Mouse (Mus musculus) megakaryocyte progenitor cell, adult 5-6 weeks (primary cell): ENCODE results near the gene Pck1. TPM values are rescaled to one million over a fixed set of nuclear protein-coding genes. Genes with fewer than 3 reads are reported as not detected.
"Not testable (repeated sequence)": the region's sequence is repeated elsewhere in the genome, so short reads cannot be mapped to it uniquely, and the experiment has no call there.

Experiments used
- ATAC-seq: replicated peaks from 2 replicates; pipeline ENCODE4 v1.8.0; 2016; ENCODE audit warnings: mild to moderate bottlenecking, moderate TSS enrichment, inconsistent platforms; ENCODE audit not compliant: poor library complexity
- total RNA-seq, 2 experiments: library from RNA; stranded (forward) in 1 of 2; stranded (reverse) in 1 of 2; fragments of 157-497, 149-512 nt in 1 of 2; fragments of 200-1000 nt in 1 of 2; gene quantifications; 2 replicates each; pipeline versions ENCODE4 v1.2.3 to v1.2.4; 2015 to 2017

Gene Pck1
- total RNA-seq (2015) (not detected in 2 replicates), total RNA-seq (2017) (not detected in 2 replicates)

DNA sequence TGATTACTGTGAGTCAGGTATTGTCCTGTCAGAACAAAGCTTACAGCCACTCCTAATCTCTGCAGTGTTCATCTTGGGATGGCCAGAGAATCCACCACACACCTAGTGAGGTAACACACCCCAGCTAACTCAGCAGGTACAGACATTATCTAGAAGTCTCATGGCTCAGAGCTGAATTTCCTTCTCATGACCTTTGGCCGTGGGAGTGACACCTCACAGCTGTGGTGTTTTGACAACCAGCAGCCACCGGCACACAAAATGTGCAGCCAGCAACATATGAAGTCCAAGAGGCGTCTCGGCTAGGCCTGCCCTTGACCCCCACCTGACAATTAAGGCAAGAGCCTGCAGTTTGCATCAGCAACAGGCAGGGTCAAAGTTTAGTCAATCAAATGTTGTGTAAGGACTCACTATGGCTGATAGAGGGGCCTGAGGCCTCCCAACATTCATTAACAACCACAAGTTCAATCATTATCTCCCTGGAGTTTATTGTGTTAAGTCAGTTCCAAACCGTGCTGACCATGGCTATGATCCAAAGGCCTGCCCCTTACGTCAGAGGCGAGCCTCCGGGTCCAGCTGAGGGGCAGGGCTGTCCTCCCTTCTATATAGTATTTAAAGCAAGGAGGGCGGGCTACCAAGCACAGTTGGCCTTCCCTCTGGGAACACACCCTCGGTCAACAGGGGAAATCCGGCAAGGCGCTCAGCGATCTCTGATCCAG is at the start of gene Pck1:
TSS of gene Pck1 (plus strand) at position 613 of the 716 bp plus-strand sequence.
- no peak for ATAC-seq

DNA sequence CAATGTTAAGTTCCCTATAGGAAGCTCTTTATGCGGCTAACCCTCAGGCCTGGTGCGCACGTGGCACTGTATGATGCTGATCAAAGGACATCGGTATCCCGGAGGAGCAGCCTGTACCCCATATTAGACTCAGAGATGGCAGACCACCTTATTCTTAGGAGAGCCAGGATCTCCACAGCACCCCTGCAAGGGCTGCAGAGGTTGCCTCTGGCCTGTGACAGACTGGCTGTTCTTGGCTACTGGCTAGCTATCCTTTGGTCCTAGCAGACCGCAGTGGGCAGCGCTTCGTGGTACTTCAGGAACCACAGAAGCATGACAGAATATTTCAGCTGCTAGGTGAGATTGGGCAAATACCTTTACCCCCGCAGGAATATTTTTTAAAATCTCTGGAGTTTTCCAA is 46.4 kb upstream of the Pck1 start:
- no peak for ATAC-seq

DNA sequence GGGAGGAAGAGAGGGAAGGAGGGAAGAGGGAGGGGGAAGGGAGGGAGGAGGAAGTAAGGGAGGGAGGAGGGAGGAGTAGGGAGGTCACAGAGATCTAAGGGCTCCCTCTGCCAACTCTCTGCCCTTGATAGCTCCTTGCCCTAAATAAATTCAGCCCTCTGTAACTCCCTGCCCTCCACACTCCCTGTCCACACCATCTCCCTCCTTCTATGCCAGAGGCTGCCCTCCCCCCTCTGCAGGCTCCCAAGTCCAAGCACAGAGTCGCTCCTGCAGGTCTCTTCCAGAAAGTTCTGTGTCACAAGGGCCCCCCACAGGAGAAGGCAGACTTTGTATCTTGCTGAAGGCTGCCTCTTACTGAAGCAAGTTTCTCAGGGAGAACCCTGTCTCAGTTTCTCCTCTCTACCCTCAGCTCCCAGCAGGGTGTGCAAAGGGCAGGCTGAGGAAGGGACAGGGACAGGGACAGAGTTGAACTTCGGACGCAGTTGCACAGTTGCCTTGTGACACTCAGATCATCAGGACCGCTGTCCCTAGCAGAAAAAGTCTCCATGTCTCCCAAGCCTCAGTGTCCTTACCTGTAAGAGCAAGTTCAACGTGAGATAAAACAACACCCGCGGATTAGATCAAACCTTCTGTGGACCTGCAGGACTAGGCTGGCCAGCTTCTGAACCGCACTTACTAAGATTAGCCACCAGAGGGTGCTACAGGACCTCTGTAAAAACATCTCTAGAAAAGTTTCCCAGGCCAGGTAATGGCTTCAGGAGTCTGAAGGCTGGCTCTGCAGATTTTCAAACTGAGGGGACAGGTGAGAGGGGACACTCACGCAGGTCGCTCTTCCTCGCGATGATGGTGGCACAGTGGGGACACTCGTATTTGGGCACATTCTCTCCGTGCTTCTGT is 45.7 kb upstream of the Pck1 start:
- ATAC-seq, result peak; percentile 89

DNA sequence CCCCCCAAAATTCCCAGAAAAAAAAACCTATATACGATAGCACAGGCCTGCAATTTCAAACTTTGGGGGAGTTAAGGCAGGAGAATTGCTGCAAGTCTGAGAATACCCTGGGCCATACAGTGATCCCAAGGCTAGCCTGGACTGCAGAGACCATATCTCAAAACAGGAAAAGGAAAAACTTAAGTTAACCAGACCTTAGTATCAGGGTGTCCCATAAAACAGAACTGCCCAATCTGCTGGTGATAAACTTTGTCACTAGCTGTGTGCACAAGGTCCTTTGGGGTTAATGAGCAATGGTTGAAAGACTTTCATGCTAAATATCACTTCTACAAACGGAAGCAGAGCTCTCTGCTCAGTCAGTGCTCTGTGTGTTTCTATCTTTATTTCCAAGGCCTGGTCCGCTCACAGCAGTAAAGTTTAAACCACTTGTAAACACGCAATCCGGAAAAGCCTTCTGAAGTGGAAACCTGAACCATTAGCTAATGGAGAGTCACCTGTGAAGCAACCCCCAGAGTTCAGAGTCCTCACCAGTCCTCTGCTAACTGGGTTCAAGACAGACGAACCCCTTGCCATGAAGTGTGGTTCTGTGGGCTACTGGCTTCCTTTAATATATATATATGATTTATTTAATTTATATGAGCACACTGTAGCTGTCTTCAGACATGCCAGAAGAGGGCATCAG is 44.2 kb upstream of the Pck1 start:
- ATAC-seq, result no peak

DNA sequence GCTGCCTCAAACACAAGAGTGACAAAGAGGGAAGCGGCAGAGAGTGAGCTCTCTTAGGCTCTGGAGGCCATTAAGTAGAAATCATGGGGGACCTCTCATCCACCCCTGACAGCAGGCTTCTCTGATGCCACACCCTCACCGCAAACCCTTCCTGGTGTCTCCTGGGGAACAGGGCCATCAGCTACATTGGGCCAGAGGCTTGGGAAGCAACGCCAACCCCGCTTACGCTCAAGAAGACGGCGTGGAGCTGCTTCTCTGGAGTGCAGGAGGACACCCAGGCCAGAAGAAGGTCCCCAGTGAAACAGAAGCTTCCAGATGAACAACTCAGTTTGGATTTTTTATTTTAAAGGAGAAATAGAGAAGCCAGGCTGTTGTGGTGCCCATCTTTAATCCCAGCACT is 43.3 kb upstream of the Pck1 start:
- no peak for ATAC-seq

DNA sequence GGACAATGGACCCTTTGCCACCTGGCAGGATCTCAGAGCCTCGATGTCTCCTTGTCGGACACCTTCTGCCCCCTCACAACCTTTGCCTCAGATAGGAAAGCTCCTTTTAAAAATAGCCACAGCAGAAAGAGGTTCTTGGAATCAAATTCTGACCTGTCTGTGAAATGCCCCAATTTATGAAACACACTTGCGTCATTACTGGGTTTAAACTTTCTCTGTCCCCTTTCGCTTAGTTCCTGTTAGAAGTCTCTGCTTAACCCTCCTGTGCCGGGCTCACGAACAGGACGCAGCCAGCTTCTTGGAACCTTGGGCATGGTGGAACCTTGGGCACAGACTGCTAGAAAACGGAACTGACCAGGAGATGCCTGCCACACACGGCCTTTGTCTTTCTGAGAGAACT is 42.3 kb upstream of the Pck1 start:
- ATAC-seq, result no peak

DNA sequence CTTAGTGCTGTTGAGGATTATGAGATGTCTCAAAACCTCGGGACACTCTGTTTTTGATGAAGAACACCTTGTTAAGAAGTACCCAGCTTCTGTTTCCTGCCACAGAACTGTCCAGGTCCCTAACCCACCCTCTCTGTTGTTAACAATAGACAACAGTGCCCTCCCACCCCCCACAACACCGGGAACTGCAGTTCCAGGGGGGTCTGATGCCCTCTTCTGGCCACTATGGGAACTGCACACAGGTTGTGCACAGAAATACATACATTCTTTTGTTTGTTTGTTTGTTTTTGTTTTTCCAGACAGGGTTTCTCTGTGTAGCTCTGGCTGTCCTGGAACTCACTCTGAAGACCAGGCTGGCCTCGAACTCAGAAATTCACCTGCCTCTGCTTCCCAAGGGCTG is 39.1 kb upstream of the Pck1 start:
- ATAC-seq, result not testable (repeated sequence)

DNA sequence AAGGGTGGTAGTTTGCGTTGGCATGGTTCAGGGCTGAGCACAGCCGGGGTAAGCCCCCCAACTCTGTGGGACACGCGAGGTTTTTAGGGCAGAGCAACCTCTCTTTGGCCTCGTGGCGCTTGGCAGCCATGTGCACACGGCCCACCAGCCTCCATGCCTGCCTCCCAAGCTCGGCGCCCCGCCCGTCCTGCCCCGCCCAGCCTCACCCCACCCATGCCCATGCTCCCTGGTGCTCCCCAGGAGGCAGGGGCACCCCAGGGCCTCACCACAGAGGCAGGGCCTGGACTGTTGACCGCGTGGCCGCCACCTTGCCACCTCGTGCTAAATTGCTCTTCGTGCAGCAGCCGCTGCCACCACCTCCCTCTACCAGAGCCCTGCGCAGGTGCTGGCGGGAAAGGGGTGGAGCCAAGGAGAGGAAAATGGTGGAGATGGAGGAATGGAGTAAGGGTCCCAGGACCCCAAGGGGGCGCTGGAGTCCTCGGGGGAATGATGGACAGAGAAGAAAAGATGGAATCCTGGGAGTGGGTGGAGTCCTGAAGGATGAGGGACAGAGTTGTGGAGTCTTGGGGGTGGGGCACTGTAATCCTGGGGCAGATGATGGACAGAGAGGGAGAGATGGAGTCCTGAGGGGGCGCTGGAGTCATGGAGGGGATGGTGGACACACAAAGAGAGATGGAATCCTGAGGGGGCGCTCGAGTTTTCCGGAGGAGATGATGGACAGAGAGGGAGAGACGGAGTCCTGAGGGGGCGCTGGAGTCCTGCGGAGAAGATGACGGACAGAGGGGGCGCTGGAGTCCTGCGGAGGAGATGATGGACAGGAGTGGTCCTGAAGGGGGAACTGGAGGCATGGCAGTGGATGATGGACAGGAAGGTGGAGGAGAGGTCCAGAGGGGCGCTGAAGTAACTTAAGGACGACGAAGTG is 33.6 kb upstream of the Pck1 start, which contains the start of gene Ctcfl:
TSS of gene Ctcfl (minus strand) at position 503 of the 922 bp plus-strand sequence.
- ATAC-seq, result no peak

DNA sequence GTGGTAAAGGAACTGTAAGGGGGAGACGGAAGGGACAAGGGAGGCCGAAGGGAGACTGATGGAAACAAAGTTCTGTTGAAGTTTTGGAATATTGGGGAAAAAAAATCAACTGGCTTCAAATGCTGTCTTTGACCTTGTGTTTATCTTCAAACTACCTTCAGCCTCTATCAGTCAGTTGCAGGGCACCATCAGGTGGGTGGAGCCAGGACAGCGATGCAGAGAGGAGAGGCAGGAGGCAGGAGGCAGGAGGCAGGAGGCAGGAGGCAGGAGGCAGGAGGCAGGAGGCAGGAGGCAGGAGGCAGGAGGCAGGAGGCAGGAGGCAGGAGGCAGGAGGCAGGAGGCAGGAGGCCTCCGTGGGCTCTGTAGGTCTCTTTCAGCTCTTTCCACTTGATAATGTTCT is 32.7 kb upstream of the Pck1 start:
- peak; percentile 80 for ATAC-seq

DNA sequence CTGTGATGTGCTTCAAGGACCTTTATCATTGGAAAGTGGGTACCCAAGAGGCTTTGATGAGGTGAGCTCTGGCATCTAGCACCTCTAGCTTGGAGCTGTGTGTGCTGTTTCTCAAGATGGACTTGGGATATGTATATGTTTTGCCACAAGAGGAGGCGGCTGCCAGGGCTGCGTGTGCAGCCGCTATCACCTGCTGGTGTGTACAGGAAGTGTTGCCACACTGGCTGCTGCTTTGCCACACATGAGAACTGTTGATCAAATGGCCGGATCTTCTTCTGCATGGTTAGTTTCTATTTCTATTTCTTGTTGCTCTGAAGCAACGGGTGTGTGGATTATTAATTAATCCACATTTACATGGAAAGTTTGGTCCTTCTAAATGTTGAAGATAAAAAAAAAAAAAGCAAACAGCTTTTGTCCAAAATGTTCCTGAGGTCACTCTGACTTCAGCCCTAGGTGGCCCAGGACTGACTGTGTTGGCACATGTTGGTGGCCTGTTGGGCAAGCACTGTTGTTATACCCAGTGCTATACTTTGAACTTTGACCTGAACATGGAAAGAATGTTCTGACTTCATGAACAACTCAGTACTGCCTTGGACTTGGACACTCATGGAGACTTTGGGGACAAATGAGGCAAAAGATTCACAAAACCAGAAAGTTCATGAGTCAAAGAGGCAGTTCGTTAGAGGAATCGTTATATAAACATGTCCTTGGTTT is 28.7 kb upstream of the Pck1 start:
- peak; percentile 38; the same call in 1 of the 2 replicates for ATAC-seq

DNA sequence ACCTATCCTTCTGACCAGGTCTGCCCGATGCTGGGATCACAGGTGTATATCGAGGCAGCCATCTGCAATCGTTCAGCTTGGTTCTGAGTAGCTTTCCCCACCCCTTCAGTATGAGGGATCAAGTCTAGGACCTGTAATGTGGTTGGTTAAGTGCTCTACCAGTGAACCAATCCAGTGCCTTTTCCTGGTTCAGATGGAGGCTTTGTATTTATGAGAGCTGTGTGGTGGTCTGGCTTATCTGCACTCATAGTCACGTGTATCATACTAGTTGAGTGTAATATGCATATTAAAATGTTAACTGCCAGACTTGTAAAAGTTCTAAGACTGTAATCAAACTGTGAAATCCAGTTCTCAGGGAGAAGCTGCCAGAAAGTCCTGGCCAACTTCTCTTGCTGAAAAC is 26.5 kb upstream of the Pck1 start:
- no peak for ATAC-seq

DNA sequence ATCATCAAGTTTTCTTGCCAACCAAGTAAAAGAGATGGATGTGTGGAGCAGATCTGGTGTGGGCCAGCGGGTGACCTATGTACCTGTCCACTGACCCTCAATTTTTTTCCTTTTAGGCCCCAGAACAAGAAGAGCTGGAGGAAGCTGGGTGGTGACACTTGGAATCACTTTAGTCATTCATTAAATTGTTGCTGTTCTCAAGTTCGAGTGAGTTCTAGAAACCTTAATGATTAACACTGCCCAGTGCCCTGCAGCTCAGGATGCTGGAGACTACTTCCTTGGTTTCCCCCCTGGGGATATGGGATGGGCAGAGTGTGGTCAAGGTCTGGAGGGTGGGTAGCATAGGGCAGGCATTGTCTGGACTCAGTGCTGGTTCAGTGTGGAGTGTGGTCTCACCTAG is 23.7 kb upstream of the Pck1 start:
- no peak for ATAC-seq

DNA sequence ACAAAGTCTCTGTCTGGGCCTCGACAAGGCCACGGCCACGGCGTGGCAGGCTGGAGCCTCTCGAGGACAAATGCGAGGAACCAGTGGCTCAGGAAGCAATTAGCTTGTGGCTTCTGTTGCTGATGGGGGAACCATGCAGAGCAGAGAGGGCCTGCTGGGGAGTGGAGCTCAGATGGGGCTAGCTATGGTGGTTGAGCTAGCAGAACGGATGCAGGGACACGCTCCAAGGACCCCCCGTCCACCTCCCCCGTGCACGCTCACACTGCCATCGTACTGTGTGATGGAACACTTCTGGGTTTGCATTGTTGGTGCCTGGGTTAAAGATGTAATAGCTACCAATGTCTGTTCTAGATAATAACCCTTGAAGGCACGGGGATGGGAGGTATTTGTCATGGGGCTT is 20.6 kb upstream of the Pck1 start:
- ATAC-seq, result no peak

DNA sequence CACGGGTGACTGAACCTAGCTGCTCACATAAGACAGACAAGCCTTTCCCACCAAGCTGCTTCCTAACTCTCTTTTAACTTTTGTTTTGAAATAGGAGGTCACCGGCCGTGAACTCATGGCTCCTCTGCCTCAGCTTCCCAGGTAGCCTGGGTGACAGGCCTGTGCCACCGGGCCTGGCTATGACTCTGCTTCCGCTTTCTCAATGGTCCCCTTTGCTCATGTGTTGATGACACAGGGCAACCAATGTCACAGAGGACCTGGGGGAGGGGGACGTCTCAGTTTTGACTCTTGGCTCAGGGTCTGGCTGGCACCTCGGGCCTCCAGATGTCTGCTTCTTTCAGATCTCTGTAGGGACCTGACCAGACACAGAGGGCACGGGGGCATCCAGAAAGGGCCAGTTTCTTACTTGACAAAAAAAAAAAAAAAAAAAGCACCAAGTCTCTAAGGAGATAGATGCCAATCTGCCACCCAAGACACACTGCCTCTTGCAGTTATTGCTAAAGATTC is 20.0 kb upstream of the Pck1 start:
- no peak for ATAC-seq

DNA sequence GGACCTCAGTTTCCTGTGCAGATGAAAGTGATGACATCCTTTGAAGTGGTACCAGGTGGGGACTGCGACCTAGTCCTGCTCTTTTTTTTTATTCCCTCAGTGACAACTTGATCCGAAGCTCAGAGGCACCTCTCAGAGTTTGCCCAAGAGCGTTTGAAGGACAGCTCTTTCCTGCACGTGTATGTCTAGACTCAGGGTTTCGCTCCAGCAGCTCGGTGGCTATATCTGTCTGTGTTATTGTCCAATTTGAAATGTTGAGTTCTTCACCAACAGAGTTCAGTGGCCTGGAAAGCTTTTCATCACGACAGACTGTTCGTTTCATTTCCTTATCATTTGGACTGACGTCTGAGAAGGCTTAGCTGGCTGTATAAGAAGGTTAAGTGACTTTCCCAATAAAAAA is 18.2 kb upstream of the Pck1 start:
- ATAC-seq, result no peak

DNA sequence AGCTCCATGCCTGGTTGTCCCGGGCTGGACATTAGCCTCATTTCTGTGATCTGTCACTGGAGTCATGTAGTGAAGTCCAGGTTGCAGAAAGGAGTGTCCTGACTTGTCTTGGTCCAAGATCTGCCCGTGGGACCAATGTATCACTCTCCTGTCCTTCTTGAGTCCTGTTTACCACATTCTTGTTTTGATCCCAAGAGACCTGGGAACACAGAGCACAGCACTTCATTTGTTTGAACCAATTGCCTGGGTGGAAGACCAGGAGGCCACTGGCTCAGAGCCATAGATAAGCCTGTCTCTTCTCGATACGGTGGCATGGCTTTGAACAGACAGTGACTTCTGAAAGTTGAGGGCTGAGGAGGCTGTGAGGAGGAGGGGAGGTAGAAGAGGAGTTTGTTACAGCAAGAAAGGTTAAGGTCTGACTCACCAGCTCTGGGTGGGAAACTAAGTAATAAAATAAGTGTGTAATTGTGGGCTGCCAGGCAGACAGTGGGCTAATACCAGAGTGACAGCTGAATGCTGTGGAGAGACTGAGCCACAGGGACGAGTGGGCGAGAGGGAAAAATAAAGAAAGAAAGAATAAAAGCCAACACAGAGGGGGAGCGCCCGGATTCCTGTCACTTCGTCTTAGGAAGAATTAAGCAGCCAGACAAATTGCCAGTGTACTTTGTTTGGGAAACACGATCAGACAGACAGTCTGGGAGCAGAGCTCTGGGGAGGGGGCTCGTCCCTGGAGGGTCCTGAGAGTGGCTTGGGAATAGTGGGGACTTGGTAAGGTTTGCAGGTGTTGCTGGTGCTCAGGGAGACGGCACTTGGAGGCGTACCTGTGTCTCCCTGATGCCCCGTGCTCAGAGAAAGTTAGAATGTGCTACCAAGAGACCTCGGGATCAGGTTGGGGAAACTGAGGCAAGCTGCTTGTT is 14.3 kb upstream of the Pck1 start:
- ATAC-seq, result no peak

DNA sequence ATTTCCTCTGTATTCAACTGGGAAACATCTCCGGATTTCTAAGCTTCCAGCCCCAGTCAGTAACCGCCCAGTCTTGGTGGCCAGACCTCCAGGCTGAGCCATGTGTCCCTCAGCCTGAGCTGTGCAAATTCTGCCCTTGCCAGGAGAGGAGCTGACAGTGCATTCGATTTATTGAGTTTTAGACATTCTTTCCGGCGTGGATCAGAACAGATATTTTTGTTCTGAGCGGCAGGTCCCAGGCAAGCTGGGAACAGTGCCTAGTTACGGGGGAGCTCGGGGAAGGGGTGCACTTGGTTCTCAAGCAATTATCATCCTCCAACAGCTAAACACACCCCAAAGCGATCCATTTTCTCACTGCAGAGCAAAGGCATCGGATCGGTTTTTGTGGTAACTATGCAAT is 9.2 kb upstream of the Pck1 start:
- no peak for ATAC-seq

DNA sequence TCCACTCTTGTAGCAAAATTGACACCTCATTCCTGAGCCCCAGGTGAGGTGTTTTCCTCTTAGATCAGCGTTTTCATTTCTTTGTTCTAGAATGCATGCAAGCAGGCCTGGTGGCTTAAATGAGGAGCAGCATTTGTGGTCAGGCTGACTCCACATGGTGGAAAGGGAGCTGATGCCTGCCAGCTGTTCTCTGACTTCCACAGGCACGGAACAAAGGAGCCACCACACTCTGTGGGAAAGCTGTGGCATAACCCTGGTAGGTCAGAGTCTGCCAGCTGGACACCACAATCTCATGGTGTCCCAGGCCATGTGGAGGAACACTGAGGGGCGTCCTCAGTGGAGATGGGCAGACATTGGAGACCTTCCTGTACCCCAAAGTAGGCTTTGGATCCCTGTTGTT is 7.0 kb upstream of the Pck1 start:
- ATAC-seq, result no peak

DNA sequence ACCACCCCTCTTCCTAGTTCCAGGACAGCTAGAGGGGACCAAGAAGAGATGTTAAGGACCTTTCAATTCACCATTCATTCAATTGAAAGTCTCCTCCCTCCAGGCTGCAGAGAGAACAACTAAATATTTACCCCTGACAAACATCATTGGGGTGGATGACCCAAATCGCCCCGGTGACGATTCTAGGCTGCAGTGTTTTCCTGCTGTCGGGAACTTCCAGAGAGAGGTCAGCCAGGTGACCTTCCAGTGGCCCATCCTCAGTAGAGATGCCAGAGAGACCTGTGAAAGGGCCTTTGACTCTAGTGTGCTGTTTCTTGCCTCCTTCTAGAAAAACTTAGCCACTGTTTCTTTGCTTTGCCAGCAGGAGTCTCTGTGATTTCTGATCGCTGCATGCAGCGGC is 6.1 kb upstream of the Pck1 start:
- ATAC-seq, result no peak
